Mouse (Mus musculus): ENCODE results near the gene BC004004. TPM values are rescaled to one million over a fixed set of nuclear protein-coding genes. Genes with fewer than 3 reads are reported as not detected.

Gene BC004004
- polyA plus RNA-seq (2014; fragmentation: Nextera tagmentation; extraction: Ambion mirVana): 68.9 and 71.1 TPM in 2 replicates

DNA sequence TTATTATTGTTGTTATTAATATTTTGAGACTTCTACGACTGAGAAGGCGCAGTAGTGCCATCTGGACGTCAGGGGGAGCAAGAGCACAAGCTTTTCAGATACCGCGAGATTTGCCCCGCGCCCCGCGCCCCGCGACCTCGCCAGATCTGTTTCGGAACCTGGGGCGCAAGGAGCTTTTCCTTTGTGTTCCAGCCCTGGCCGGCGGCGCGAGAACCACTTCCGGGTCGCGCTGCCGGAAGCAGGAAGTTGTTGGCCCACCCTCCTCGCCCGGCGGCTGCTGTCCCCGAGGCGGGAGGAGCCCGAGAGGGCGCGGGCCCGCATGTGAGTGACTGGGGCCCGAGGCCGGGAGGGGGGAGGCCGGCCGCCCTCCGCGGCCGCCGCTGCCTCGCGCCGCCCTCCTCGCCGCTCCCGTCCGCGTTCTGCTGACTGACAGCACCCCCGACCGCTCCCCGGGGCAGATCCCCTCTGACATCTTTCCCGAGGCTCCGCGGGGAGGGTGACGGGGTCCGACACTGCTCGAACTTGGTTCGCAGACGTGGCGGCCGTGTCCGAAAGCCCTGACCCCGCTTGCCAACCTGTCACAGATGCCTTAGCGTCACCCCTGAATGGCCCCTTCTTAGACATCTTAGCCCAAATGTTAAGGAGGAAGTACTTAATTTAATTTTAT, at the start of gene BC004004:
Gene BC004004, plus strand, starts transcription at position 107 of the 667 bp plus-strand sequence.
- peak within 1 kb of the TSS; percentile 62 for H3K4me2 ChIP-seq
- DNase-seq (peak; percentile 98), ATAC-seq (ENCODE audit: insufficient read depth) (peak; percentile 90)
- no peaks in the 10 kb centered on the region for H3K27me3 ChIP-seq (ENCODE audit: insufficient read depth, low read length)
- no peaks in the 10 kb centered on the region for H3K36me3 ChIP-seq (ENCODE audit: insufficient read depth)
- TF ChIP-seq CTCF (IDR thresholded peaks at IDR 0.05; ENCODE audit: low read depth): peak; percentile 73
- H3K27ac ChIP-seq (ENCODE audit: low read depth): peak within 1 kb of the TSS; percentile 89
- H3K9me3 ChIP-seq (ENCODE audit: low read depth, low read length): no peaks in the 10 kb centered on the region
- H3K4me3 ChIP-seq (ENCODE audit: low read depth, low read length): peak within 1 kb of the TSS; percentile 77
- under 1% methylated on average over 61 of the region's 63 CpGs for WGBS
- peak within 1 kb of the TSS; percentile 88 for H3K9ac ChIP-seq
- 0 out of 2 replicates have a peak, but pooled peaks cover 6% of the 10 kb centered on the region for H3K4me1 ChIP-seq (ENCODE audit: insufficient read depth)

DNA sequence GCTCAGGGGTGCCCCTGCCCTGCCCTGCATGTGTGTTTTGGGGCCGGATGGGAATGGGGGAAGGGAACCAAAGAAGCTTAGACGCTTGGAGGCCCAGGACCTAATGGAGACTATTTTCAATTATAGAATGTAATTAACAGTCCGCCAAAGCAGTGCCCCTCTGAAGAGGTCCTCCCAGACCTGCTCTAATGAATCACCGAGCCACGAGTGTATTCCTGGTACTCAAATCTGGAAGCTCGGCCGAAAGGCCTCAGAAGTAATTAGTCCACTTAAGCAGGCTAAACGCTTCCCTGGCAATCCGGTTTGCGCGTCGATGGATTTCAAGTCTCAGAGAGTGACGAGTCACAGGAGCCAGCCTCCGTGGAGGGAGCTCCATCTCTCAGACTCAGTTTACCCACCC, 48.0 kb upstream of the BC004004 start:
- Histone ChIP-seq H3K27ac (ENCODE audit: low read depth) (no peak overlapping the region), H3K27me3 (ENCODE audit: insufficient read depth, low read length) (no peaks in the 10 kb centered on the region), H3K36me3 (ENCODE audit: insufficient read depth) (no peaks in the 10 kb centered on the region), H3K9ac (no peak overlapping the region), H3K4me2 (no peak overlapping the region), H3K4me3 (ENCODE audit: low read depth, low read length) (no peak overlapping the region), H3K4me1 (ENCODE audit: insufficient read depth) (no peaks in the 10 kb centered on the region), H3K9me3 (ENCODE audit: low read depth, low read length) (no peaks in the 10 kb centered on the region)
- ATAC-seq (ENCODE audit: insufficient read depth) (no peak), DNase-seq (no peak)
- WGBS: 78% methylated on average over 14 of the region's 14 CpGs
- no peak for TF ChIP-seq CTCF (IDR thresholded peaks at IDR 0.05; ENCODE audit: low read depth)

DNA sequence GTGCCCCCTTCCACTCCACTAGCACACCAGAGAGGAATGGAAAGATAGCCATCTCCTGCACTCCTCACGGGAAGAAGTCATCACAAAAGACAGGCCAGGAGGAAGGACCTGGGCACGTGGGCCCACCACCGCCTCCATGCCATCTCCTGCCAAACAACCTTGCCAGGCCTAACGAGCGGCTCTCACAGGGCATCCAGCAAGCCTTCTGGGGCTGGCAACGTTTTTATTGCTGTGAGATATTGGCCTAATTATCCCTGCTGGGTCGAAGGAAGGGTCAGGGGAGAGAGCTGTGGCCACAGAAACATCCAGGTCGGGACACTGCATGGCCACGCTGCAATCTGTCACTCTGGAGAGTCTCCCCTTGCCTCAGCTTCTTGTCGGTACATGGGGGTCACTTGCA, 37.5 kb upstream of the BC004004 start:
- TF ChIP-seq CTCF (IDR thresholded peaks at IDR 0.05; ENCODE audit: low read depth): no peak
- H3K9me3 ChIP-seq (ENCODE audit: low read depth, low read length): no peaks in the 10 kb centered on the region
- no peak overlapping the region for H3K4me3 ChIP-seq (ENCODE audit: low read depth, low read length)
- no peak overlapping the region for H3K4me2 ChIP-seq
- DNase-seq: no peak
- H3K27ac ChIP-seq (ENCODE audit: low read depth): no peak overlapping the region
- H3K27me3 ChIP-seq (ENCODE audit: insufficient read depth, low read length): peaks cover 8% of the 10 kb centered on the region
- H3K36me3 ChIP-seq (ENCODE audit: insufficient read depth): no peaks in the 10 kb centered on the region
- ATAC-seq (ENCODE audit: insufficient read depth): no peak
- no peak overlapping the region for H3K9ac ChIP-seq
- H3K4me1 ChIP-seq (ENCODE audit: insufficient read depth): no peaks in the 10 kb centered on the region
- 80% methylated on average over 10 of the region's 10 CpGs for WGBS

DNA sequence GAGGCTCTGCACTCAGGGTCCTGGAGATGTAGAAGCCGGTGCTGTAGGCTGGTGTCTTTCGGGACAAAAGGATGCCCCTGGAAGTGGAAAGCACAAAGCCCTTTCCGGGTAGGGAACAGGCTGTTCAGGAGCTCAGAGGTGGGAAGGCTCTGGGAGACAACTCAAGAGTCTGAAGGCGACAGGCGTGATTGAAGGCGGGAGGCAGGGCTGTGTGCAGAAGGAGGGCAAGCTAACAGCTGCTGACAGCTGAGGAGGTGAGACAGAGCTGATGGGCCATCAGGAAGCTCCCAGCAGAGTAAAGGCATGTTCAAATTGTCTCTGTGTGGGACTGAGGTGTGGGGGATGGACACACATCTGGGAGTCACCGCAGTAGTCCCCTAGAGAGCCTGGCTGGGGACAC, 32.5 kb upstream of the BC004004 start:
- Histone ChIP-seq H3K4me3 (ENCODE audit: low read depth, low read length) (no peak overlapping the region), H3K4me2 (peak overlapping the region; percentile 100; the same call in 1 of the 2 replicates)

DNA sequence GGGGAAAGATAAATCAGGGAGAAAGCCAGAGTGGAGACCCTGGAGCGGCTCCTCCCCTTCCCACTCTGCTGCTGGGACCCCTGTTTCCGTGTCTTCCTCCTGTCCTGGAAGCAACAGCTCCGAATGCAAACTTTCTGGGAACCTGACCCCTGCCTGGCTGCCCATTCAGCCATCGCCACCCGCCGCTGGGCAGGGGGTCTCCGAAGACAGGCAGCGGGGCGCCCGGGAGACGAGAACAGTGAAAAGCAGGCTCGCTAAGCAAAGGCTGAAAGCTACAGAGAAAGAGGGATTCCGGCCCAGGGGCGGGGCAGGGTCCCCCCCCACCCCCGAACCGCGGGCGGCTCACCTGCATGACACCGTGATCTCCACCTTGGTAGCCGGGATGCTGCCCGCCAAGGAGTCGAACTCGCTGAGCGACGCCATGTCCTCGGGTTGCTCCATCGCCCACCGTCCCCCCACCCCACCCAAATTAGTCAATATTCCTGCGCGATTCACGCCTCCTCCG, 31.3 kb upstream of the BC004004 start:
- Histone ChIP-seq H3K9me3 (ENCODE audit: low read depth, low read length) (no peaks in the 10 kb centered on the region), H3K4me3 (ENCODE audit: low read depth, low read length) (peak overlapping the region; percentile 61), H3K4me2 (peak overlapping the region; percentile 100), H3K27ac (ENCODE audit: low read depth) (no peak overlapping the region), H3K9ac (peak overlapping the region; percentile 59), H3K36me3 (ENCODE audit: insufficient read depth) (no peaks in the 10 kb centered on the region), H3K27me3 (ENCODE audit: insufficient read depth, low read length) (peaks cover 36% of the 10 kb centered on the region), H3K4me1 (ENCODE audit: insufficient read depth) (no peaks in the 10 kb centered on the region; the same call in 1 of the 2 replicates)
- under 1% methylated on average over 32 of the region's 32 CpGs for WGBS
- no peak for TF ChIP-seq CTCF (IDR thresholded peaks at IDR 0.05; ENCODE audit: low read depth)
- no peak for DNase-seq
- ATAC-seq (ENCODE audit: insufficient read depth): no peak

More for the DNA sequence above, 32.5 kb upstream of the BC004004 start:
- Histone ChIP-seq H3K9ac (no peak overlapping the region), H3K27me3 (ENCODE audit: insufficient read depth, low read length) (peaks cover 36% of the 10 kb centered on the region), H3K9me3 (ENCODE audit: low read depth, low read length) (no peaks in the 10 kb centered on the region), H3K4me1 (ENCODE audit: insufficient read depth) (no peaks in the 10 kb centered on the region; the same call in 1 of the 2 replicates), H3K27ac (ENCODE audit: low read depth) (no peak overlapping the region), H3K36me3 (ENCODE audit: insufficient read depth) (no peaks in the 10 kb centered on the region)
- 31% methylated on average over 7 of the region's 7 CpGs for WGBS
- ATAC-seq (ENCODE audit: insufficient read depth): no peak
- TF ChIP-seq CTCF (IDR thresholded peaks at IDR 0.05; ENCODE audit: low read depth): no peak
- peak; percentile 44 for DNase-seq

DNA sequence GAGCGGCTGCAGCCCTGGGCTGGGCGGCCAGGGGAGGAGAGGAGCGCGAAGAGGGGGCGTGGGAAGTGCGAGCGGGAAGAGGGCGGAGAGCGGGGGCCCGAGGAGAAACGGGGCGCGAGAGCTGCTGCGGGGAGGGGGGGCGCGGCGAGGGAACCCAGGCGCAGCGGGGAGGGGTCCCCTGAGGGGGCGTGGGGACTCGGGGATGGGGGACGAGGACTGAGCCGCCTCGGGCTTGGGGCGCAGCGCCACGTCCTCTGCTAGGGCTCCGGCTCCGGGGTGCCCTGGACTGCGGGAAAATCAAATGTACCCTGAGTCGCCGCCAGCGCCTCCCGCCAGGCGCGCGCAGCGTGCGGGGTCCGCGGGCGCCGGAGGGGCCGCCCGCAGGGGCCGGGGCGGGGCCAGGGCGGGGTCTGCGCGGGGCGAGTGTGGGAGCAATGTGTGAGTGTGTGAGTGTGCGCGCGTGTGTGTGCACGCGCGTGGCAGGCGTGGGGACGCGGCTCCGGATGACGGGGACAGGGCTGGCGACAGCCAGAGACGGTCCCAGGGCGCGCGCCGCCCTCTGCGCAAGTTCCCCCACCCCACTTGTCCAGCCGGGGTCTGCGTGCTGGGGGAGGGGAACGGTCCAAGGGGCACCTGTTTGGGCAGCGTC, 30.7 kb upstream of the BC004004 start, which contains the start of gene Cpne5:
Gene Cpne5, minus strand, starts transcription at position 396 of the 649 bp plus-strand sequence.
- peak; percentile 49 for DNase-seq
- peaks cover 36% of the 10 kb centered on the region for H3K27me3 ChIP-seq (ENCODE audit: insufficient read depth, low read length)
- peak; percentile 59 for ATAC-seq (ENCODE audit: insufficient read depth)

More for the DNA sequence above, 30.7 kb upstream of the BC004004 start, which contains the start of gene Cpne5:
- H3K4me1 ChIP-seq (ENCODE audit: insufficient read depth): no peaks in the 10 kb centered on the region; the same call in 1 of the 2 replicates
- no peak within 1 kb of the TSS for H3K27ac ChIP-seq (ENCODE audit: low read depth)
- no peaks in the 10 kb centered on the region for H3K36me3 ChIP-seq (ENCODE audit: insufficient read depth)
- WGBS: under 1% methylated on average over 64 of the region's 73 CpGs
- TF ChIP-seq CTCF (IDR thresholded peaks at IDR 0.05; ENCODE audit: low read depth): no peak
- peak within 1 kb of the TSS; percentile 59 for H3K9ac ChIP-seq
- H3K4me2 ChIP-seq: peak within 1 kb of the TSS; percentile 100
- peak within 1 kb of the TSS; percentile 61 for H3K4me3 ChIP-seq (ENCODE audit: low read depth, low read length)
- H3K9me3 ChIP-seq (ENCODE audit: low read depth, low read length): no peaks in the 10 kb centered on the region

Measured in lung, embryonic 14.5 days (tissue).